Mouse (Mus musculus) c-Kit-negative CD71-positive TER-119-positive erythroid progenitor cells, embryonic 14.5 days (primary cell): ENCODE measurements at regions not wholly inside any gene's neighbourhood (a gene's known extent, or its start where the extent isn't known, plus 50 kb on each side); places are given as distances from the start of the nearest gene placed in this dataset.

Experiments
- DNase-seq: peaks from one replicate; pipeline ENCODE4 v3.0.0-alpha.2; 2013; ENCODE audit warnings: low read depth, low spot score

GRCm38 (mm10) chr4:56160551-56161256, 579.2 kb upstream of the Gm26657 start:
- DNase-seq: no peak

- no peak for DNase-seq
Measured at GRCm38 (mm10) chr4:56157521-56158065, 582.3 kb upstream of the Gm26657 start.

GRCm38 (mm10) chr4:56150716-56151115, 589.2 kb upstream of the Gm26657 start:
- DNase-seq: no peak

- no peak for DNase-seq
Measured at GRCm38 (mm10) chr4:56143827-56144226, 596.0 kb upstream of the Gm26657 start.

- DNase-seq: no peak
Measured at GRCm38 (mm10) chr4:56136837-56137236, 603.0 kb upstream of the Gm26657 start.

- no peak for DNase-seq
Measured at GRCm38 (mm10) chr4:56134350-56134749, 602.1 kb upstream of the Klf4 start.

GRCm38 (mm10) chr4:56127730-56128482, 595.6 kb upstream of the Klf4 start:
- DNase-seq: no peak

GRCm38 (mm10) chr4:56124515-56124914, 592.2 kb upstream of the Klf4 start:
- no peak for DNase-seq

- no peak for DNase-seq
Measured at GRCm38 (mm10) chr4:56122198-56122597, 589.9 kb upstream of the Klf4 start.

GRCm38 (mm10) chr4:56121664-56122063, 589.4 kb upstream of the Klf4 start:
- no peak for DNase-seq

GRCm38 (mm10) chr4:56120357-56120756, 588.1 kb upstream of the Klf4 start:
- DNase-seq: no peak

GRCm38 (mm10) chr4:56113701-56114196, 581.5 kb upstream of the Klf4 start:
- no peak for DNase-seq

GRCm38 (mm10) chr4:56112931-56113700, 580.9 kb upstream of the Klf4 start:
- DNase-seq: no peak

- no peak for DNase-seq
Measured at GRCm38 (mm10) chr4:56106962-56107361, 574.7 kb upstream of the Klf4 start.

GRCm38 (mm10) chr4:56102314-56102713, 570.0 kb upstream of the Klf4 start:
- no peak for DNase-seq

- DNase-seq: no peak
Measured at GRCm38 (mm10) chr4:56090796-56091195, 558.5 kb upstream of the Klf4 start.

GRCm38 (mm10) chr4:56088701-56089100, 556.4 kb upstream of the Klf4 start:
- DNase-seq: no peak

GRCm38 (mm10) chr4:56086306-56086705, 554.0 kb upstream of the Klf4 start:
- no peak for DNase-seq

GRCm38 (mm10) chr4:56084205-56084604, 551.9 kb upstream of the Klf4 start:
- no peak for DNase-seq

- no peak for DNase-seq
Measured at GRCm38 (mm10) chr4:56082411-56082810, 550.1 kb upstream of the Klf4 start.

- DNase-seq: no peak
Measured at GRCm38 (mm10) chr4:56080960-56081359, 548.7 kb upstream of the Klf4 start.
